Mouse (Mus musculus) heart, postnatal 36 days (tissue): ENCODE data around the gene Olfr1499. TPM values are rescaled to one million over a fixed set of nuclear protein-coding genes. Genes with fewer than 3 reads are reported as not detected.
"Not testable (repeated sequence)": the region's sequence is repeated elsewhere in the genome, so short reads cannot be mapped to it uniquely, and the experiment has no call there.

Source experiments
- DNase-seq, 2 experiments: peaks; one replicate each; pipeline ENCODE4 v3.0.0; 2021 to 2022
- intact Hi-C: fragments of 180-260 bp; cut with DNase I; formaldehyde crosslinking; loops from one replicate; pipeline ENCODE4 v1.15.1; 2025
- total RNA-seq, 2 experiments: library from RNA; stranded (reverse); gene quantifications; 2 replicates each; pipeline ENCODE4 v1.2.3; 2021

Olfr1499 gene
- total RNA-seq: not detected

DNA sequence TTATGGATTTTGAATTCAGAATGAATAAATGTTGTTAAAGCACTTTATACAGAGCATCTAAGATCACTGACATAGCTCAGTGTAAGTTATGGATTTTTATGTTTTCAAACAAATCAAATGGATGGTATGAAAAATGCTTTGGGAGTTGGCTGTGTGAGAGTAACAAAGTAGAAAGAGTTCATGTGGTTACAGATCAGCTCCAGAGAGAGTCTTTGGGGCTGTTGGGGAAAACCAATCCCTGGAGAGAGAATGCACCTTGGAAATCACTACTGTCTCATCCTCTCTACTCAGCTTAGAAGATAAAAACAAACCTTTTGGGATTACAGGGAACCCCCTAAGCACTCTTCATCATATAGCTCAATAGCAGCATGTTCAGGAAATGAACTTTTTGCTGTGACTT, at the start of gene Olfr1499:
Olfr1499 (minus strand) TSS at position 101 of the 400 bp plus-strand sequence.
- intact Hi-C loops: no loop called here
- DNase-seq: no peak

DNA sequence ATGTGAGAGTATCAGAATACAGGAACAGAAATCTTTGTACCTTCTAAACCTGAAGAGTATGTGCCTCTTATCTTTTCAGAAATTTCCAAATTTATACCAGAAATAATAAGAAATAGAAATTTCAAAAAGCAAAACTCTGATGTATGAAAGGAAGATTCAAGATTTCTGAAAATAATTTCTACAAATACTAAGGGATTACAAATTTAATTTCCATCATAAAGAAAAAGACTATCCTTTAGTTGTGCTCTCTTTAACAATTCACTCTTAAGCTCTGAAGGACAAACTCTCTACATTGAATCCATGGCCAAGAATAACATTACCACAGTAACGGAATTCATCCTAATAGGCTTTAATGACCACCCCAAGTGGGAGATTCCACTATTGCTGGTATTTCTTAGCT, 42.2 kb upstream of the Olfr1499 start, which contains the start of gene Olfr1502:
Olfr1502 (plus strand) TSS at position 301 of the 400 bp plus-strand sequence.
- intact Hi-C loops: no loop called here
- no peak for DNase-seq

DNA sequence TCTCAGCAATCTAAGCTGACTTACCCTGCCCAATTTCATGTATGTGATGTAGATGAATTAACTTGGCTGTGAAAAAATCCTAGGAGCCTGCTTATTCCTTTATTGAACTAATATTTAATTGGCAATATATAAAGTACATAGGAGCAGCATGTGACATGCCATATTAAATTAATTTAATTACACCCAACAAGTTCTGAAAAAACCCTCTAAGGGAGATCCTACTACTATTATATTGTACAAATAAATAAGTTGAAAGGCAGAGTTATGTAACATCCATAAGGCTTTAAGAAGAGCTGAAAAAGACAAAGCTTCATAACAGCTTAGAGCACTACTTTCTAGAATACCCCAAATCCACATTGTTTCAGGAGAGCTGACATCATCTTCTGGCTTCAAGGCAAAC, 31.3 kb upstream of the Olfr1499 start, which contains the start of gene Olfr1501:
Olfr1501 (minus strand) TSS at position 101 of the 400 bp plus-strand sequence.
- intact Hi-C loops, DNase-seq: not testable (repeated sequence)

DNA sequence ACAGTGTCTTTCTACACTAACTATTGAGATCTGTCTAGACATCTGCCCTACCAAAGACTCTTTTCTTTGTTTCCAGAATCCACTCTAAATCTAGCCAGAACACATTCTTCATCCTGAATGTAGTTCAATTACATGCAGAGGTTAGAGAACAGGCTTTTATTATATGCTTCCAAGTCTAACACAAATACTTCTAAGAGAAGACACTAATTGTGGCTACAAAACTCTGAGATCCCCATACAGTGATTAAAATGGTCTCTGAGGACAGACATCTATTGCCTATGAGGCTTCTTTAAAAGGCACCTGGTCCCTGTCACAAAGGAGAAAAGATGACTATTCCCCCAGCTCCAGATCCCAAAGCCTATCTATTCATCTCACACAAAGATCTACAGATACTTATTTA, 11.1 kb upstream of the Olfr1499 start, which contains the start of gene Olfr1500:
Olfr1500 (minus strand) TSS at position 101 of the 400 bp plus-strand sequence.
- DNase-seq: no peak
- intact Hi-C loops: no loop called here

DNA sequence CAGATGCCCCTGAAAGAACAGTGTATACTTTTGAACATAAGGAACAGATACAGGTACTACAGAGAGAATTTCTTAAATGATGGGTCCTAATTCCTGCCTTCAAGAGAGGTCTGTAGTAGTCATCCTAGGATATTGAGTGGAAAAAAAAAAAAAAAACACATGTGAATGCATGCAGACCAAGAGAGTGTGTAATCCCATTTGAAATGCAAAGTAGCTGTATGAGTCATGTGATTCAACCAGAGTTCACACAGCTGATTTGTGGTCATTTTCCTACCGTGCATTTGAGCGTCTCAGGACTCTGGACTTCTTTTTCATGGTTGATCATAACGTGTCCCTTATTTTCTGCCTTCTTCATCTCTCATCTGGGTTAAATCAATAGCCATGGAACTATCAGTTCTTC, 9.2 kb upstream of the Olfr1499 start:
- no peak for DNase-seq
- intact Hi-C loops: no loop called here

DNA sequence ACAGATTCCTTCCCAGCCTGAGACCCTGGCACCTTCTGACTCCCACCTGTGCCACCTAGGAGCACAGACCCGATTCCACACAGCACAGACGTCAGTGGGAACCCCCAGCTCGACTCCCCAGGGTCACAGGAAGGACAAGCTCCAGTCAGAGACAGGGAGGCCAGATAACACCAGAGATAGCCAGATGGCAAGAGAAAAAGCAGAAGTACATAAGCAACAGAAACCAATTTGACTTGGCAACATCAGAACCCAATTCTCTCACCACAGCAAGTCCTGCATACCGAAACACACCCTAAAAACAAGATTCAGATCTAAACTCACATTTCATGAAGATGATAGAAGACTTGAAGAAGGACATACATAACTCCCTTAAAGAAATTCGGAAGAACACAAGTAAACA, 1.6 kb upstream of the Olfr1499 start:
- intact Hi-C loops: no loop called here
- no peak for DNase-seq

DNA sequence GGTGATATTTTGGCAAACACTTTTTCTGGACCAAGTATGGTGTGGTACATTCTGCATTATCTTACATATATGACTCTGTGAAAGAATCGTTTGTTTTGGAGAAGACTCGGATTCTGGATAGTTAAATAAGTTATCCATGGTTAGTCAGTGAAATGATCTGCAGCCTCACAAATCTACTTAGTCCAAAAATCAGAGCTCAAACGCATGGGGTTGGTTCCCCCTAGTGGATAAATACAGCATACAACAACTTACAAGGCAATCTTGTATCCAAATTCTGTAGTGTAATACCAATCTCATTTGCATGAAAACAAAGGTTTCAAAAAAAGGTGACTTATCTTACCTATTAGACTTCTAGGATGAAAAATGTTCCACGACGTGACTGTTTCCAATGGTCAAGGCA, 420 bp downstream of the Olfr1499 start:
- intact Hi-C loops: no loop called here
- DNase-seq: no peak

DNA sequence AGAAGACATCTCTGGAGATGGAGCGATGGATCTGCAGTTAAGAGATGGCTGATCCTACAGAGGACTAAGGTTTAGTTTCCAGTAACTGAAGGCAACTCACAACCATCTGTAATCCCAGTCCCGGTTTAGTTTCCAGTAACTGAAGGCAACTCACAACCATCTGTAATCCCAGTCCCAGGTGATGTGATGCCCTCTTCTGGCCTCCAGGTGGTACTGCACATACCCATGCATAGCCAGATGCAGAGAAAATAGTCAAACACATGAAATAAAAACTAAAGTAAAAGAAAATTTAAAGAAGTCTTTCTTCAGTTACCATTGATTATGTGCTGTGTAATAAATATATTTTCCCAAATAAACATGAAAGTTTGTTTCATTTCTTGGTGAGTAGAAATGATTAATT, 6.4 kb downstream of the Olfr1499 start:
- intact Hi-C loops: no loop called here

DNA sequence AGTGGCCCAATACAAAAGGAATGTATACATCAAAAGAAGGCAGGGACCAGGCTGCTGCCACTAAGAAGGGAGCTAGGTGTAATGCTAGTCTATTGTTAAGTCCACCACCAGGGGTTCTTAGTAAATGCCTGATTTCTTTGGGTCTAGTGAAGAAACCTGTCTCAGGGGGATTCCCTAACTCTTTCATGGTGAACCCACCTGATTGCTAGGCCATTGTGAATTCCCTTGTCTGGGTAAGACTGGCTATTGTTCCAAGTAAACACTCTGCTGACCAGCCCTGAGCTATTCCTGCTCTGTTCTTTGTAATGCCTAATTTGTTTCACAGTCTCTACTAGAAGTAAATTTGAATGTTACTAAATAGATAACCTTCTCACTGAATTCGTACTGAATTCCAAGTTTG, 13.8 kb downstream of the Olfr1499 start:
- intact Hi-C loops, DNase-seq: not testable (repeated sequence)

More for the DNA sequence above, 6.4 kb downstream of the Olfr1499 start:
- DNase-seq: no peak

DNA sequence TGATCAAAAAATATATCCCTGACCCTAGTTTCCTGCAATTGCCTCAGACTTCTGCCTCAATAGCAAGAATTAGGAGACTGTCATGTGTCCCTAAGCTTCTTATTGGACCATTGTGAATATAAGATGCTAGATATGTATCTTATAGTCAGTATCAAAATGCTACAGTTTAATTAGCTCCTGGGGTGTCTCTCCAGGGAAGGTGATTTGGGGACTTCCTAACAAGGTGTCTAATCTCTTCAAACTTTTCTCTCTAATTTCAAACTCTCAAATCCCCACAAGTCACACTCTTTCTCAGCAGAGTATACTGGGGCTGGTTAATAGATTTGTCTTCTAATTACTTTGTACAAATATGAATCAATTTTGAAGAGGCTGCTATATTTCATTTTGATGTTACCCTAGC, 21.1 kb downstream of the Olfr1499 start, which contains the start of gene Olfr1497:
Olfr1497 (minus strand) TSS at position 101 of the 400 bp plus-strand sequence.
- intact Hi-C loops: no loop called here

DNA sequence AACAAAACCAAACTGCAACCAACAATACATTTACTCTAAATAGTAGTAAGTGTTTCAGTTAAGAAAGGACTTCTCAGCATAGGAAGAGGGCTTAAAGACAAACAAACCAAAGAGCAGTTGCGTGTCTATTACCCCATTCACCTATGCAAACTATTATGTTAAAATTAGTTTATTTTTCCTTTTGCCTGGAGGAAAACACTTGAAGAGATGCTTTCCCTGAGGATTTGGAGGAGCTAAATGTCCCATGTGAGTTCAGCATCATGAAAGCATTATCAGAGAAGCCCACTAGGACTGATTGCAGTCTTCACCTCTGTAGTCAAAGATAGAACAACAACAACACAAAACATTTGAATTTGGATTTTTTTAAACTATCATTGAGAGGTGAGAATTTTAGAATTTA, 41.7 kb downstream of the Olfr1499 start, which contains the start of gene Olfr1496:
Olfr1496 (plus strand) TSS at position 301 of the 400 bp plus-strand sequence.
- no peak for DNase-seq

More for the DNA sequence above, 21.1 kb downstream of the Olfr1499 start, which contains the start of gene Olfr1497:
- no peak for DNase-seq

DNA sequence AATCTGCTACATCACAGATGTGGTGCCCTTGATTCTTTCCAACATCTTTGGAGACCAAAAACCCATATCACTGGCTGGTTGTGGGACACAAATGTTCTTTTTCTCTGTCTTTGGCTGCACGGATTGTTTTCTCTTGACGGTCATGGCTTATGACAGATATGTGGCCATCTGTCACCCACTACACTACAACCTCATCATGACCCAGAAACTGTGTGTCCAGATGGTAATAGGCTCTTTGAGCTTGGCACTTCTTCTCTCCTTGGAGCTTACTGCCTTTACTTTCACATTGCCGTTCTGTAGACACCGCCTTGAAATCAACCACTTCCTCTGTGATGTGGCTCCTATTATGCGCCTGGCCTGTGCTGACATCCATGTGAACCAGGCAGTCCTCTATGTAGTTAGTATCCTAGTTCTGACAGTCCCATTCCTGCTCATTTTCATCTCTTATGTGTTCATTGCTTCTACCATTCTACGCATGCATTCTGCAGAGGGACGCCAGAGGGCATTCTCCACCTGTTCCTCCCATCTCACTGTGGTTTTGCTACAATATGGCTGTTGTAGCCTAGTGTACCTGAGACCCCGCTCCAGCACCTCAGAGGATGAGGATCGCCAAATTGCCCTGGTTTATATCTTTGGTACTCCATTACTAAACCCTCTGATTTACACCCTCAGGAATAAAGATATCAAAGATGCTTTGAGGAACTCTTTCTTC, 50.5 kb downstream of the Olfr1499 start:
- intact Hi-C loops: no loop called here
- DNase-seq: no peak

More for the DNA sequence above, 41.7 kb downstream of the Olfr1499 start, which contains the start of gene Olfr1496:
- intact Hi-C loops: no loop called here

DNA sequence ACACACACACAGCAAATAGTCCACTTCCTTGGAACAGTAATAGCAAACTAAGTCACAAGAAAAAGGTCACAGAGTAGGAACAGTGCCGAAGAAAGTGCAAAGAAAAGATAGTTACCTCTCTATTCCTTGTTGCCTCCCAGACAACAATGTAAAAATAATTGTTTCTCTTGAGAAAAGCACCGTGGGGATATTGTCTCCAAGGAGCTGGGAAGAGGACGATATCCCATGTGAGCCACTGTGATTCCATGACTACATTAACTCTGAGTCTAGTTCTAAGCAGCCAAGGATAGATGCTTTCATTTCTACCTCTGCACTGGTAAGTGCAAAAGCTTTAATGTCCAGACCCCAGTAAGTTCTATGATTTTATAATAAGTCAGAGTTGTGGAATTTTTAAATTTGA, 54.9 kb downstream of the Olfr1499 start, which contains the start of gene Olfr1495:
Olfr1495 (plus strand) TSS at position 301 of the 400 bp plus-strand sequence.
- intact Hi-C loops: no loop called here
- DNase-seq: no peak

Other genes with a start within 250 kb of the Olfr1499 start
- not detected for gene Olfr1484, start 235.9 kb downstream of the Olfr1499 start, total RNA-seq
- gene Olfr1487, start 202.1 kb downstream of the Olfr1499 start, total RNA-seq: not detected
- gene Olfr1489, start 187.8 kb downstream of the Olfr1499 start, total RNA-seq: not detected
- not detected for gene Olfr1490, start 168.4 kb downstream of the Olfr1499 start, total RNA-seq
- gene Olfr1491, start 122.2 kb downstream of the Olfr1499 start, total RNA-seq: not detected
- not detected for gene Olfr1493-ps1, start 96.2 kb downstream of the Olfr1499 start, total RNA-seq
- not detected for gene Olfr1494, start 79.7 kb downstream of the Olfr1499 start, total RNA-seq
- not detected for gene Olfr1495, start 54.8 kb downstream of the Olfr1499 start, total RNA-seq
- gene Olfr1496, start 41.6 kb downstream of the Olfr1499 start, total RNA-seq: not detected
- not detected for gene Olfr1497, start 21.2 kb downstream of the Olfr1499 start, total RNA-seq
- not detected for gene Olfr1500, start 11.0 kb upstream of the Olfr1499 start, total RNA-seq
- not detected for gene Olfr1501, start 31.2 kb upstream of the Olfr1499 start, total RNA-seq
- gene Olfr1502, start 42.3 kb upstream of the Olfr1499 start, total RNA-seq: not detected
- not detected for gene Olfr1504, start 78.5 kb upstream of the Olfr1499 start, total RNA-seq
- gene Olfr1505, start 94.1 kb upstream of the Olfr1499 start, total RNA-seq: not detected